Mouse (Mus musculus) frontal cortex, adult 2 months (tissue): ENCODE results near the gene Trim47. TPM values are rescaled to one million over a fixed set of nuclear protein-coding genes. Genes with fewer than 3 reads are reported as not detected.
"Not testable (repeated sequence)": the region's sequence is repeated elsewhere in the genome, so short reads cannot be mapped to it uniquely, and the experiment has no call there.

ENCODE experiments used
- DNase-seq, 2 experiments: peaks; one replicate each; pipeline ENCODE4 v3.0.0; 2022; ENCODE audit warnings: low spot score in 1 of 2; ENCODE audit errors: extremely low spot score in 1 of 2
- polyA plus RNA-seq: library from polyadenylated mRNA; depleted of rRNA; stranded (reverse); fragments of >200 nt; gene quantifications from 2 replicates; pipeline ENCODE4 v1.2.3, GENCODE M21; 2012

Gene Trim47
- polyA plus RNA-seq, 1 experiment = 7.4 TPM

DNA sequence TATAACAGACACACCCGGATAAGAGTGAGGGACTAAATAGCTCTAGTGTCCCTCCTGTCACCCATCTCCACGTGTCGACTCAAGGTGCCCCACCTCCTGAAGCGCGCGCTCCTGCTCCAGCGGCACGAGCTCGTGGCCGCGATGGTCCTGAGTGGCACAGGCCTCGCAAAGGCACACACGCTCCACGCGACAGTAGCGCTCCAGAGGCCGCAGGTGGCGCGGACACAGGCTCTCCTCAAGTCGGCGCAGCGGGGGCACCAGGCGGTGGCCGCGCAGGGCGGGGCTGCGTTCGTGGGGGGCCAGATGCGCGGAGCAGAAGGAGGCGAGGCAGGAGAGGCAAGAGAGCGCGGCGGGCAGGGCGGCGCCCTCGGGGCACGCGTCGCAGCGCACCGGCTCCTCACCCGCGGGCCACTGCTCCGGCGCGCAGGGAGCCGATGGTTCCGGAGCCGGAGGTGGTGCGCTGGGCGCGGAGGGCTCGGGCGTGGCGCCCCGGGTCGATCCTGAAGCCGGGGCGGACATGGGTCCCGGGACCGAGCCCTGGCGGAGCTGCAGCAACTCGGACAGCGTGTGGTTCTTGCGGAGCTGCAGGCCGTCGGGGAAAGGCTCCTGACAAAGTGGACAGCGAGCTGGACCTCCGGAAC lies 17.4 kb downstream of the Trim47 start:
- no peak for DNase-seq

DNA sequence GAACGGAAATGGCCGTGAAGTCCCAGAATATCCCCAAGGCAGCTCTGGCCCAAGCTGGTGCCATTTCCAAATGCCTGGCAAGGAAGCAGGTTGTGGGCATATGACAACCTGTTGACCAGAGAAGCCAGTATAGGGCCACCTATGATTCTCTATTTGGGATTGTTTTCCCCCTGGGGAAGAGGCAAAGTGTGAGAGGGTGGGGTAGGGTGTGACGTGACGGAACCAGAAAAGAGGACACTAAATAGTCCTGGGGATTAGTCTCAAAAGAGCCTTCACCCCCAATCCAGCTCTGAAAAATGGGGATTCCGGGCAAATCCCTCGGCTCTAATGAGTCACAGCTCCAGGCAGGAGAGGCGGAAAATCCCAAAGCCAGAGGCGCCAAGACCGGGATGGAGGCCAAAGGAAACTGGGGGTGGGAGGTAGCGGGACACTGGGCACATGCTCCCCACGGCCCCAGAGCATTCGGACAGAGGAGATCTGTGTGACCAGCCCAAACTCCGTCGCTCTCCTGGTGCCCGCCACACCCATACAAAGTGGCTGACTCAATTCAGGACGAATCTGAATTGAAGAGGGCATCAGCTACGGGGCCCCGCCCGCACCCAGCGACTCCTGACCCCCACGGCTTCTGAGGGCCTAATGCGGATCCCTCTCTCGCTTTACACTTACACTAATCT lies 18.4 kb downstream of the Trim47 start:
- peak in 1 of 2 experiments; percentile 51 for DNase-seq

DNA sequence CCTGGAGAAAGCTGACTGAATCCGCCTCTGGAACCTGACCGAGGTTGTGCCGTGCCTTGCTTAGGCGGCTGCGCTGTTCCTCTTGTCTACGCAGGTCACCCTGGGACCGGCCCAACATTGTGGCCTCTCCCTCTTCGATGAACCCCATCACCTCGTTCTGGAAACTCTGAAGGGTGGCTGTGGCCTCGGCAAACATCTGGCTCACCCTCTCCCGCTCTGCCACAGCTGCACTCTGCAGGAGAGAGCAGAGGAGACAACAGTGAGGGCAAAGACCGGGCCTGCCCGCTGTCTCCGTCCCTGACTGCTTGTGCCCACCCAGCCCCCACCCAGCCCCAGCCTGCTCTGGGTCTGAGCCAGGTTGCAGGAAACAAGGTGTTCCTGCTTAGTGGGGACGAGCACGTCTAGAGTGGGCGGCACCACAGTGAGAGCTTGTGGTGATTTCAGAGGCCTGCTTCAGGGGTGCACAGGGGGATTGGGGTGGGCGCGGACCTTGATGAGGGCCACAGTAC lies 19.2 kb downstream of the Trim47 start:
- DNase-seq = no peak

DNA sequence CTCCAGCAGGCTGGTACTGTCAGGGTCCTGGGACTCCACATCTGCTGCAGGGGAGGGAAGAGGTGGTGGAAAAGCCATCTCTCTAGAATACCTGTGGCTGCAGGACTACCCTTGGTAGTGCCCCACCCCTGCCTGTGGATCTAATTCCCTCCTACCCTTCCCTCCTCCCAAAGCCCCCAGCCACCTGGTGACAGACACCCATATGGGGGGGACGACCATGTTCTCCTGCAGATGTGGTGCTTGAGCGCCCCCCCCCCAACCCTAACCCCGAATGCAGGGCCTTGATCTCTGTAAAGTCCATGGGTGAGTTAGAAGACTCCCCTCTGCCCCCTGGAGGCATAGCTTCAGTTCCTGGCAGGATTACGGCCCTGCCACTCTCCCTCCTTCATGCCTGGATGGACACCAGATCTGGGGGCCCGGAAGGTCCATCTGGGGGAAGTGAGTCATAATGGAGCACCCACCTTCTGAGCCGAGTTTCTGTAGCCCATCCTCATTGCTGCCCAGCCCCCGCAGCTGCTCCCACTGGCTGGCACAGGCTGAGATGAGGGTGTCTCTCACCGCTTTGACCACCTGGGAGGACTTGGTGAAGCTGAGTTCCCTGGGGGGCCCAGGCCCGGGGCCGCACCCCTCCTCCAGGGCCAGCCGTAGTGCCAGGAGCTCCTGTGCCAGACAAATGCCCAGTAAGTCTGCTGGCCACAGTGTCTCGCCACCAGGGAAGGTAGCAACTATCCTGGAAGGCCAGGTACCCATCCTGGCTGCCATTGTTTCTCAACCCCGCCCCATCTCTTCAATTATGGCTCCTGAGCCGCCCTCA lies 19.8 kb downstream of the Trim47 start:
- DNase-seq = no peak

DNA sequence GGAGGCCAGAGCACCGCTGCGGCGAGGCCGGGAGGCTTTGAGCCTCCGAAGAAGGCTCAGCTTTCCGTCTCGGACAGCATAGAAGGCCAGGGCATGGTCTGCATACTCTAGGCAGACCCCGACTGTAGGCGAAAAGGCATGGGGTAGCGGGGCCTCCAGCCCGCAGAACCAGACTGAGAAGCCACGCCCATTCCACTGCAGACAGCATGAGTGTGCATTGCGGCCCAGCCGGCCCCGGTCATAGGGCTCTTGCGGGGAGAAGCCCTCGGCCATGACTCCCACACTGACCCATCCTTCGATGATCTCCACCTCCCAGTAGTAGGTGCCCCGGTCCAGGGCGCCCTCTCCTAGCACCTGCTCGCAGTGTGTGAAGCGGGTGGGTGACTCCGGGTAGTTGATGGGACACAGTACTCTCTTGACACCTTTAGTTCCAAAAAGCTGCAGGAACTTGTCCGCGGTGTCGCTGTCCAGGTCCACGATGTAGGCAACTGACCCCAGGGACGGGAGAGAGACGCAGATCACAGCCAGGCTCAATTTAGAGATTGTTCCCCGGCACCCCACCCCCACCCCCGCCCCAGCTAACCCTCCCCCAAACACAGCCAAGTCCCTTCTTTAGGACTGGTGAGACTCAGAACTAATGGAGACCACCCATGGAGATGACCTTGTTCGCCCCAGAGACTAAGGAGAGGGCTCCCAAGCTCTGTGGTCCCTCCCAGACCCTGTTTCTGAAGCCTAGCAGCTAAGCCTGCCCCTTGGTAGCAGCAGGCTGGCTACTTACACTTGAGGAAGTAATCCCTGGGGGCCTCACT lies 20.7 kb downstream of the Trim47 start:
- no peak for DNase-seq

DNA sequence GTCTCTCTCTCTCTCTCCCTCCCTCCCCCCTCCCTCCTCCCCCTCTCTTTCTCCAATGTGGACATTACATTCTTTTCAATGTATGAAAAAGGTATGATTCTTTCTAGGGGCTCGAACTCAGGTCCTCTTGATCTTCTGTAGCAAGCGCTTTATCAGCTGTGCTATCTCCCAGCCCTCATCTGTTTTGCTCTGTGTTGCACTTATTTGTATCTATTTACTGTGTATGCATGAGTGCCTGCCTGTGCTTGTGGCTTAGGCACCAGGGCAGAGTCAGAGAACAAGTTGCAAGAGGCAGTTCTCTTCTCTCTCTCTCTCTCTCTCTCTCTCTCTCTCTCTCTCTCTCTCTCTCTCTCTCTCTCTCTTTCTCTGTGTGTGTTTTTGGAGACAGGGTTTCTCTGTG lies 21.9 kb downstream of the Trim47 start:
- no peak for DNase-seq

DNA sequence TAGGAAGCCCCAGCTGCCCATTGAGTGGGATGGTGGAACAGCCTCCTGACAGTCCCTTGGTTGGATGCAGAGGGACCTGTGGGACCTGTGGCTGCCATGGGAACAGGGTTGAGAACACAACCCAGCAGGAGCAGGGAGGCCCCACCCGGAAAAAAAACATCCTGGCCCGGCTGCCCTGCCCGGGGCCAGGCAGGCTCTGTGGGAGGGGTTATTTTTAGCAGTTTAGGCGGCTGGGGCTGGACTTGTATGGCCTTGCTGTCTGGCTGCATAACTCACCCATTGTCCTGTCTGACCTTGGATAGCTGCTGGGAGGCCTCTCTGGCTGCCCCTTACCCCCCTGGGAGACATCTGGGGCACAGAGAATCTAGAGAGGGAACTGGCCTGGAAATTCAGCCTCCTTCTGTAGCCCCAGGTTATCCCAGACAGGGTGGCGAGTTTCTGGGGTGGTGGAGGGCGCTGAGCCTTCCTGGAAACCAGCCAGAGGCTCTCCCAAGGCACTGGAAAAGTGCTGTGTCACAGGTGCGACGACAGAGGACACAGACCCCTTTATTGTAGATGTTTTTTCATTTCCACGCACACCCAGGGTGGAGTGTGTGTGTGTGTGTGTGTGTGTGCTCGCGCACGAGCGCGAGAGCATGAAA lies 22.9 kb downstream of the Trim47 start:
- DNase-seq = no peak

DNA sequence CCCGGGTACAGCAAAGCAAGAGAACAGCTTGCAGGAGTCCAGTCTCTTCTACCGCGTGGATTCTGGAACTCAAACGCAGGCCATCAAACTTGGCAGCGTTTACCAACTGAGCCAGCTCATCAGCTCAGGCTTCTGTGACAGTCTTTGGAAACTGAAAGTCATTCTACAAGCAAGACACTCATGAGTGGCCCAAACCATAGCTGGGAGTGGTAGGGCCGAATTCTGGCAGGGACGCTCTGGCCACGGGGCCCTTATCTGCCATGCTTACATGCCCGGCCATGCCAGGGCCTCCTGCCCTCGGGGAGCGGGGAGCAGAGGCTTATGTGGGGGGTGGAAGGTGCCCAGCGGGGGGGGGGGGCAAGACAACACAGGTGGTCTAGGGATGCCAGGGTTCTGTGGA lies 23.4 kb downstream of the Trim47 start:
- DNase-seq = no peak

DNA sequence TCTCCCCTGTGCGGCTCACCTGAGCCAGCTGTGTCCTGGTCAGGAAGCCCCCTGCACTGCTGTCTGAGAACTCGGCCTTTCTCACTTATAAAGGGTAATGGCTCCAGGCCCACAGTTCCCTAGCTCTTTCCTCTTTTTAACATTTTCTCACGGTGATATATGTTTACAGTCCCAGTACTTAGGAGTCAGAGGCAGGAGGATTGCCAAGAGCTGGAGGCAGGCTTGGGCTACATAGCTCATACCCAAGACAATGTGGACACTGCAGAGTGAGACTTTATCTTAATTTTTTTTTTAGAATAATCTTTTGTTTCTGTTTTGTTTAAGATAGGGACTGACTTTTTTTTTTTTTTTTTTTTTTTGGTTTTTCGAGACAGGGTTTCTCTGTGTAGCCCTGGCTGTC lies 24.5 kb downstream of the Trim47 start:
- DNase-seq = no peak

DNA sequence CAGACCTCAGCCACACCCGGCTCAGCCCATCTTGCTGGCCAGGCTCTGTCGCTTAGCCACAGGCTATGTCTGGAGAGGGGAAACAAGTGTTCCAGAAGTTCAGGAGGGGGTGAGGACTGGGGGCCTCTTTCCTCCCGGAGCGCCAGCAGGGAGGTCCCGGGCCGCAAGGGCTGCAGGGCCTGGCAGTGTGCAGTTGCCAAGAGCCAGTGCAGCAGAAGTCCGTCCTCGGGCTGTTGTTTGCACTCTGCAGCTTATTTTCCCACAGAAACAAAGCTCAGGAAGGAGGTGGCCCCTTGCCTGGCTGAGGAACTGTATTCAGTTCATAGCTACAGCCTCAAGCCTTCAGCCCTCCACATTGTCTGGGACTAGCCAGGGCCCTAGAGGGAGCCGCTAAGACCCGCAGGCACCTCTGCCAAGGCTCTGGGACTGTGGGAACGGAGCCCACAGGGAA lies 25.1 kb downstream of the Trim47 start:
- no peak for DNase-seq

DNA sequence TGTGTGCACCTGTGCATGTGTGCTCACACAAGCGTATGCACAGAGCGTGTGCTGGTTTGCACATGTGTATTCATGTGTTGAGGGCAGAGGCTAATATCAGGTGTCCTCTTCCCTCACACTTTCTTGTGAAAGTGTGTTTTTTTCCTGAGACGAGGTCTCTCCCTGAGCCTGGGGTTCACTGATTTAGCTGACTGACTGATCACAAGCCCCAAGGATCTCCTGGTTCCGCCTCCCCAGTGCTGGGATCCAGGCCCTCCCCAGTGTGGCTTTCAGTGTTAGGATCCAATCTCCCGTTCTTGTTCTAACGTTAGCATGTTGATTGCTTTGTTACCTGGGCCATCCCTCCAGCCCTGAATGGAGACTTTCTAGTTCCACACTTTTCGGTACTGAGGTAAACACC lies 26.2 kb downstream of the Trim47 start:
- DNase-seq = no peak

DNA sequence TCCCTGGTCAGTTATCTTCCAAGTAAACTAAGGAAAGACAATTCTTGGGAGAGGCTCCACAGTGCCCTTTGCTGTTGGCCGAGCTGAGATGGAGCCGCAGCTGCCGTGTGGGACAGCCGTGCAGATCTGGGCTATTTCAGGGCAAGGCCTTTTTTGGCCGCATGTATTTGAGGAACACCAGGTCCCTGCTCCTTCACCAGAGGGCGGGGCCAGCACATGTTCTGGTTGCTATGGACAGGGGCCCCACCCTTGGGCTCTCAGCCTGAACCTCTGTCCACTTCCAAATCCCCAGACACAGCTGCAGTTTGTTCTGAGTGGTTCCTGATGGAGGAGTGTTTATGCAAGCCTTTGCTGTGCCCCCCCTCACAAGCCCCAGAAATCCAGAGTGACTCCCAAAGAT lies 26.6 kb downstream of the Trim47 start:
- no peak for DNase-seq

DNA sequence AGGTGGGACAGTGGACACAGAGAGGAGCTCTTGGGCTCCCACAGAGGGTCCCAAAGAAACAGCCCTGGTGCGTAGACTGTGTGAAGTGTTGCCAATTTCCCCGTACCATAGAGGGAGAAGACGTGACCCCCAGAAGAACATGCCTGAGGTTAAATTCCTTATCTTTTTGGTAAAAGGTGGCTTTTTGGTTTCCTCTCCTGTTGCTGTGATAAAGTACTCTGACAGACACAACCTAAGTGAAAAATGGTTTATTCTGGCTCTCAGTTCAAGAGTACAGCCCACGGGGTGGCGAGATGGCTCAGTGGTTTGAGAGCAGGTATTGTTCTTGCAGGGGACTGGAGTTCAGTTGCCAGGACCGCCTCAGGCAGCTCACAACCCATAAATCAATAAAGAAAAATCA lies 27.5 kb downstream of the Trim47 start:
- DNase-seq = no peak

DNA sequence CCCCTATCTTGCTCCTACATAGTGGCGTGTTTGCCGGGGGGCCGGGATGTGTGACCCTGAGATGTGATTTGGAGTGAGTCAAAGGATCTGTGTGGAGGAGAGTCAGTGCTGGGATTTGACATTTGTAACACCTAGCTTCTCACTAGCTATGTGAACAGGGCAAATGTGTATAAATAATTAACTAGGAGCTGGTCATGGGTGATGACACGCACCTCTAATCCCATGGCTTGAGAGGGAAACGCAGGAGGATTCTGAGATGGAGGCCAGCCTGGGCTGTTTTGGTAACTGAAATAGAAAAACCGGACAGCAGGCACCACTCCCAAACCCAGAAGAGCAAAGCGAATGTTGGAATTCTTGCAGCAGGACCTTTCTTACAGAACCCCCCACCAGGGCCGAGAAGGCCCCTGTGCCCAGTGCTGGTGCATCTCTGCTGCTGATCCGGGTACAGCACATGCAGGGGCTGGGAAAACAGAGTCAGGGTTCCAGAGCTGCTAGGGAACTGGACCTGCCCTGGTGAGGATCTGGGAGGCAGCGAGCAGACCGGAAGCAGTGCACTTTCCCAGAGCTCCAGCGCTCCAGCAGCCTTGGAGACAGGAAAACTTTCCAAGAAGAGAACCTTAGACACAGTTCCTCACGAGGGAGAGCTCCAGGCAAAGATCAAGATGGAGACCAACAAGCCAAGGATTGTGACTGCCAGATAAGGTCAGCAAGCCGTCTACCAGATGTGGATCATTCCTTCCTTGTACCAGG lies 28.1 kb downstream of the Trim47 start:
- no peak for DNase-seq

DNA sequence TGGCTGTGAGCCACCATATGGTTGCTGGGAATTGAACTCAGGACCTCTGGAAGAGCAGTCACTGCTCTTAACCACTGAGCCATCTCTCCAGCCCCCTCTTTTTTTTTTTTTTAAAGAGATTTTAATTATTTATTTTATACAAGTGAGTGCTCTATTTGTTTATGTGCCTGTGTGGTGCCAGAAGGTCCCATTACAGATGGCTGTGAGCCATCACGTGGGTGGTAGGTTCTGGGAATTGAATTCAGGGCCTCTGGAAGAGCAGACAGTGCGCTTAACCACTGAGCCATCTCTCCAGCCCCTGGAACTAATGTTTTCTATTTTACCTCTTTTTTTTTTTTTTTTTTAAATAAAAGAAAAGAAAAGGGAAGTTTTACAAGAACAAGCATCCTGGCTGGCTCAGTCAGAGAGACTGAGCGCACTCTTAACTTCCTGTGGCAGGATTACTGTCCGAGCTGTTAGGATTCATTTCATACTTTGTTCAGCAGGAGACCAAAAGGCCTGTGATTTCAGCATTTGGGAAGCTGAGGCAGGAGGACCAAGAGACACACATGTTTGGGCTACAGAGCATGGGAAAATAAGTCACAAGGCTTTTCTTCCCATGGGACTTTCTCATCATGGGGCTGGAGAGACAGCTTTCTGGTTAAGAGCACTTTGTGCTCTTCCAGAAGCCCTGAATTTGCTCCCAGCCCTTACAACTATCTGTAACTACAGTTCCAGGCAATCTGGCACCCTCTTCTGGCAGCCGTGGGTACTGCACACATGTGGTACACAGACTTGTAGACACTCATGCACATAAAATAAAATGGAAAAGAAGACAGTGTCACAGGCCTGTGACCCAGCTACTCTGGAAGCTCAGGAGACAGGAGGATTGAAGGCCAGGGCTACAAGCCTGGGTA lies 30.5 kb downstream of the Trim47 start:
- DNase-seq = no peak

DNA sequence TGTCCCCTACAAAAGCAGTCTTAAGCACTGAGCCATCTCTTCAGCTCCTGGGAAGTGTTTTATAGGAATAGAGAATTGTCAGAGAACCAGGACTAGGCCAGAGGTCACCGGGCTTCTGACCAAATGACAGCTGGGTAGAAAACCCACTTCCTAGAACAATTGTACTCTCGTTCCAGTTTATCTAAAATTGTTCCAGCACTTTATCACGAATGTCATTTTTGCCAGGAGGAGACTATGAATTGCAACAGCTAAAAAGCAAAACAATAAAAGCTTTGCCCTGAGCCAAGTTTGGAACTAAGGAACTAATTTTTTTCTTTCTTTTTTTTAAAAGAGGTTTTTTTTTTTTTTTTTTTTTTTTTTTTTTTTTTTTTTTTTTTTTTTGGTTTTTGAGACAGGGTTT lies 31.4 kb downstream of the Trim47 start:
- no peak for DNase-seq

DNA sequence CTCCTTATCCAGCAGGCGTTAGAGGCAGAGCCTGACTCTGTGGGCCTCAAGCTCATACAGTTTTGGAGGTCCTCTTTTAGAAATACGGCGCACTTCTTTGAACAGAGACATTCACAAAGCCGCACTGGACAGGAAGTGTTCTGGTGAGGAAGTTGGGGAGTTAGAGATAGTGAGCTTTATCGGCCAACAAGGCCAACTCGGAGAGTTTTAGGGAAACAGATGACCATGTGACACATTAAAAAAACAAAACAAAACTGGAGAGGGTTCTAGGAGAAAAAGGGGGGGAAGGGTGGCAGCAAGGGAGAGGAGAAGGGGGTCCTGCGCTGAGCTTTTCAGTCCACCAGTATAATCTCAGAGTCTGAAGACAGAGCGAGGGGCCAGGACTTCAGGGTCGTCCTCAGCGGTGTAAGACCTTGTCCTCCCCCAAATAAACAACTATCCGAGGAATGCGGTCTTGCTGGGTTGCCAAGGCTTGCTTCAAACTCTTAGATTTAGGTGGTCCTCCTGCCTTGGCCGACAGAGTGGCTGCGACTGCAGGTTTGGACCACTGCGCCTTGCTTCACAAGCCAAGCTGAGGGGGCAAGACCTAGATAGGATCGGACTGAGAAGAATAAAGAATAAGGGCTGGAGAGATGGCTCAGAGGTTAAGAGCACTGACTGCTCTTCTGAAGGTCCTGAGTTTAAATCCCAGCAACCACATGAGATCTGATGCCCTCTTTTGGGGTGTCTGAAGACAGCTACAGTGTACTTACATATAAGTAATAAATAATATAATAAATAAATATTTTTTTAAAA lies 33.0 kb downstream of the Trim47 start:
- DNase-seq = no peak

DNA sequence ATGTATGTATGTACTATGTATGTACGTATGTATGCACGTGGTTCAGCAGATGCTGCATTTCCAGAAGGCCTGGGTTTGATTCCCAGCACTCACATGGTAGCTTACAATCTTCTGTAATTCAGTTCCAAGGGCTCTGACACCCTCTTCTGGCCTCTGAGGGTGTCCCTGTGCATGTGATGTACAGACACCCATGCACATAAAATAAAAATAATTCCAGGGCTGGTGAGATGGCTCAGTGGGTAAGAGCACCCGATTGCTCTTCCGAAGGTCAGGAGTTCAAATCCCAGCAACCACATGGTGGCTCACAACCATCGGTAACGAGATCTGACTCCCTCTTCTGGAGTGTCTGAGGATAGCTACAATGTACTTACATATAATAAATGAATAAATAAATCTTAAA lies 34.1 kb downstream of the Trim47 start:
- not testable (repeated sequence) for DNase-seq
